Mouse (Mus musculus): Measurements from ENCODE around the gene Chrm3. TPM values are rescaled to one million over a fixed set of nuclear protein-coding genes. Genes with fewer than 3 reads are reported as not detected.

Chrm3 gene
- total RNA-seq, 2 experiments from 2014 or later = 0.52 TPM; not detected in 1

DNA sequence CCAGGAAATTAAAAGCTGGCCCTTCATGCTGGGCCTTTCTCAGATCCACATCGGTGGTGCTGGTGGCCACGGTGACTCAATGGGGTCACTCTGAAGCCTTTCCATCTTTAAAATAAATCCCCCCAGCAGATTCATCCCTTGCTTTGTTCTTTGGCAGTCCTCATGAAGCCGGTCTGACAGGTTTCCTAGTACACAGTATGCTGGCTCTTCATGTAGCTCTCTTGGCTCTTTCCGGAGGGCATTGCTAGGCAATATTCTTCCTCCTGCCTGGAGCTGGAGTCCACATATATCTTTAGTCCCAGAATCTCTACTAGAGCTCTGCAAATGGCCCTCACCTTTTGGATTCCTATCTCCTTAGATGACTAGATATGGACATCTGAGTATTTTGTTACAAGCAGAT is 269.9 kb downstream of the Chrm3 start:
- no peak for ATAC-seq (replicated peaks; ENCODE audit: poor library complexity, severe bottlenecking)

GRCm38 (mm10) chr13:10086336-10086735 is 274.3 kb downstream of the Chrm3 start:
- ATAC-seq (replicated peaks; ENCODE audit: poor library complexity, severe bottlenecking) = no peak

GRCm38 (mm10) chr13:10081896-10082426 is 278.7 kb downstream of the Chrm3 start:
- ATAC-seq (replicated peaks; ENCODE audit: poor library complexity, severe bottlenecking) = no peak

GRCm38 (mm10) chr13:10071165-10071564 is 289.5 kb downstream of the Chrm3 start:
- ATAC-seq (replicated peaks; ENCODE audit: poor library complexity, severe bottlenecking) = peak; percentile 58

GRCm38 (mm10) chr13:10068927-10069580 is 291.6 kb downstream of the Chrm3 start:
- no peak for ATAC-seq (replicated peaks; ENCODE audit: poor library complexity, severe bottlenecking)

DNA sequence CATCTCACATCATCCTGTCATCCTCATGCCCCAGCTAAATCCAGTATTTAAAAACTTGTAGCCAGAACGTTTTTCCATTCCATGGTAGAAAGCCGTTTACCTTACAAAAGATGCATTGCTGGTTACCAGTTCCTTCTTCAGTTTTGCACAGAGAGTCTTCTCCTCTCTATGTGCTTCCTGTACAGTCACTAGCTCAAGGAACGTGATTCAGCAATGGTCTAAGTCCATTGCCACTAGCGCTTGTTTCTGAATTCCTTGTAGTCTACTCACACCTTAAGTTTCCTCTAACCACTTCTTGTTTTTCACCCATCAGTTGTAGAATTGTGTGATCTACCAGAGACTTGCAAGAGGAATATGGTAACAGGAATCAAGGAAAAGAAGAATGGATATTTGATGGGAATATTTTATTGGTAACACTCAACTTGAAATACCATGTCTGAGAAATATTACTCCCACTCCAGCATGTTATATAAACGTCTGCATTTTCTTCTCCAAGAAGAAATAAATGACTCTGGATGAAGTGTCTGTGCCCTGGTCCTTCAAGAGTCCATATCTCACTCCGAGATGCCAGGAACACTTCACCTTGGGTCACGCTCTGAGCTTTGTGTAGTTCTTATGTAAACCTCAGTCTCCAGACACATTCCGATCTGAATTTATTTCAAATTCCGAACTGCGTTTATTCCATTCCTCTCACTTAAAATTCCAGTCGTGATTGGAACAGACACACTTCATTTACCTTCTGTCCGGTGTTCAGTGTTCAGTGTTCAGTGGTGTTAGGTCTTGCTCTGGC is 293.6 kb downstream of the Chrm3 start:
- ATAC-seq (replicated peaks; ENCODE audit: poor library complexity, severe bottlenecking) = peak; percentile 68

- peak; percentile 91 for ATAC-seq (replicated peaks; ENCODE audit: poor library complexity, severe bottlenecking)
These were observed 294.9 kb downstream of the Chrm3 start for GRCm38 (mm10) chr13:10065776-10066175.

- ATAC-seq (replicated peaks; ENCODE audit: poor library complexity, severe bottlenecking) = no peak
These were observed 298.0 kb downstream of the Chrm3 start for GRCm38 (mm10) chr13:10062681-10063080.

- ATAC-seq (replicated peaks; ENCODE audit: poor library complexity, severe bottlenecking) = no peak
These were observed 301.7 kb downstream of the Chrm3 start for GRCm38 (mm10) chr13:10058993-10059392.

- ATAC-seq (replicated peaks; ENCODE audit: poor library complexity, severe bottlenecking) = no peak
These were observed 302.9 kb downstream of the Chrm3 start for GRCm38 (mm10) chr13:10057644-10058198.

DNA sequence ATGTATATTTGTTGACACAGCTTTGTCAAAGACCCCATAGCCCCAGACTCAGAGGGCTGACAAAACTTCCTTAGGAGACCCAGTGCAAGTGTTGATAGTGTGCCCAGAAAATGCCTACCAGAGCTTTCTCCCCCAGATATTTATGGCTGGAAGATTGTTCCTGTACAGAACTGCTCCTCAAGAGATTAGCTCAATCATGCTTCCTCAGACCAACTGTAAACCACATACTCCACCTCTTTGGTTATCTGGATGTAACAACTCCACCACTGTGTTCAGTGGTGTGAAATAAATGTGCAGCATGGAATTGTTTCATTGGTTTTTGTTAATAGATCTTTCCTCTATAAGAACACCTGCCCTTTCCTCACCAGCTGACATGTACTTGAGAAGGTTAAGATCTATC is 306.6 kb downstream of the Chrm3 start:
- ATAC-seq (replicated peaks; ENCODE audit: poor library complexity, severe bottlenecking) = no peak; the same call in 1 of the 2 replicates

DNA sequence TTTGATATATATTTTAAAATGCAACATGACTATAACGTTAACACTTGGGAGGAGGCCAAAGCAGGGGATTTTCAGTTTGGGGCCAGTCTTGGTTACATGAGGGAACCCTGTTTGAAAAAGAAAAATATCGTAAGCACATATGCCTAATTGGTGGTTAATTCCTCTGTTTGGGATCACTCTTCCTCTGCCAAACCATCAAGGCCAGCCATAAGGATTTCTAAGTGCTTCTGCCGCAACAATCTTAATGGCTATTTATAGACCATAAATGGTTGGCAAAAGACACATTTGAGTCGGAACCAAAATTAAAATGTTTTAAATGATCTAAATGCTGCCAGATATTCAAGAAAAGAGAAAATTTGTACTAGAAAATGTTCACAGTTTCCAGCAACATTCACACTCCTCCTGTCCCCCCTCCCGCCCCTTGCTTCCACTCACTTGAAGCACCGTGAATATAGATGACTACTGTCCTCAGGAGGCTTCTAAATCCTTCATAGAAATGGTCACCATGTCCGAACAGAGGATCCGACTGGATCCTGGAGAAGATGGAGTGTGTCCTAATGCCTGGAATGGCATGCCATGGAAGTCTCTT is 307.3 kb downstream of the Chrm3 start:
- ATAC-seq (replicated peaks; ENCODE audit: poor library complexity, severe bottlenecking) = no peak

- no peak for ATAC-seq (replicated peaks; ENCODE audit: poor library complexity, severe bottlenecking)
These were observed 314.8 kb downstream of the Chrm3 start for GRCm38 (mm10) chr13:10045651-10046350.

DNA sequence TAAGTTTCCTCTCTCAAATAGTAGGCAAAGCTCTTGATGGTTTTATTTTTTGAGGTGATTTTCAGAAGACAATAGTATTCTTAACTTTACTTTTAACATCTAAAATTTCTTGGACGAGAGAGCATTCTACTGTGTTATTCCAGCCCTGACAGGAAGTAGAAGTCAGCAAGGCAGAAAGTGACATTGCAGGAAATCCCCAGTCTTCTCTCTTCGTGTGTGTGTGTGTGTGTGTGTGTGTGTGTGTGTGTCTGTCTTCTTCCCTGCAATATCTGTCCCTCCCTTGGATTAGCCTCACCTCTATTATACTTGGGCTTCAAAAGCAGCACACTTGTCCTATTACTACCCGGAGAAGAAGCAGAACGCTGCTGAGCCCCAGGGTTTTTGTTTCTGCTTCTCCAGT is 316.6 kb downstream of the Chrm3 start:
- ATAC-seq (replicated peaks; ENCODE audit: poor library complexity, severe bottlenecking) = peak; percentile 25; the same call in 1 of the 2 replicates

- ATAC-seq (replicated peaks; ENCODE audit: poor library complexity, severe bottlenecking) = no peak
These were observed 326.9 kb downstream of the Chrm3 start for GRCm38 (mm10) chr13:10033570-10034399.

- no peak for ATAC-seq (replicated peaks; ENCODE audit: poor library complexity, severe bottlenecking)
These were observed 329.1 kb downstream of the Chrm3 start for GRCm38 (mm10) chr13:10031547-10031946.

GRCm38 (mm10) chr13:10029944-10030343 is 330.7 kb downstream of the Chrm3 start:
- ATAC-seq (replicated peaks; ENCODE audit: poor library complexity, severe bottlenecking) = no peak

DNA sequence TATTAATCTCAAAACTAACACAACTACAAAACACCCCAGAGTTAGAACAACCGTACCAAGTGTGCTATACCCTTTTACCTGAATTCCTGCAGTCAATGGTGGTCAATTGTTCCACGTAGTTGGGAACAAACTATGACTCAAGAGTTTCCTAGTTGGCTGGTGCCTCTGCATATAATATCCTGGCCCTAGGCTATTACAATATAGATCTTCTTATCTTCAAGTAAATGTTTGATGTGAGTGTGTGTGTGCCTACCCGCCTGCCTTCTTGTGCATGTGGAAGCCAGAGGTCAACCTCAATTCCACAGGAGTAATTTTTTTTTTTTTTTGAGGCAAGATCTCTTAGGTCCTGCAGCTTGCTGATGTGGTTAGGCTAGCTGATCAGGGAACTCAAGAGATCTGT is 335.5 kb downstream of the Chrm3 start:
- no peak for ATAC-seq (replicated peaks; ENCODE audit: poor library complexity, severe bottlenecking)

- no peak for ATAC-seq (replicated peaks; ENCODE audit: poor library complexity, severe bottlenecking)
These were observed 337.5 kb downstream of the Chrm3 start for GRCm38 (mm10) chr13:10023112-10023511.

Measured in granulocyte monocyte progenitor cell, adult 5-6 weeks (primary cell).